Mouse (Mus musculus) heart, embryonic 12.5 days (tissue): Measurements from ENCODE around the gene Per3. TPM values are rescaled to one million over a fixed set of nuclear protein-coding genes. Genes with fewer than 3 reads are reported as not detected.
A peak's percentile ranks its signal among the peaks of the same experiment; 100 is the strongest.

ENCODE experiments used
- ATAC-seq: fragments of 200-750 bp; cut with Nextera tagmentation; 2 replicates; pipeline ENCODE4 v1.8.0; 2017; ENCODE audit warnings: moderate TSS enrichment, moderate library complexity; ENCODE audit not compliant: insufficient number of reproducible peaks, low FRiP score
- H3K27ac ChIP-seq: fragments of 300-500 bp; sonication (generic); 2 replicates; pipeline ENCODE4 v1.5.1; 2016; ENCODE audit warnings: mild to moderate bottlenecking, moderate library complexity; ENCODE audit not compliant: poor library complexity, severe bottlenecking
- H3K27me3 ChIP-seq: fragments of 300-500 bp; sonication (generic); replicated peaks from 2 replicates; pipeline ENCODE4 v1.6.1; 2016; ENCODE audit warnings: mild to moderate bottlenecking, moderate library complexity
- H3K36me3 ChIP-seq: fragments of 300-500 bp; sonication (generic); 2 replicates; pipeline ENCODE4 v1.6.1; 2016; ENCODE audit warnings: mild to moderate bottlenecking, moderate library complexity
- H3K4me1 ChIP-seq: fragments of 300-500 bp; sonication (generic); replicated peaks from 2 replicates; pipeline ENCODE4 v1.6.1; 2016; ENCODE audit warnings: mild to moderate bottlenecking
- H3K4me2 ChIP-seq: fragments of 300-500 bp; sonication (generic); 2 replicates; pipeline ENCODE4 v1.6.1; 2016; ENCODE audit warnings: mild to moderate bottlenecking, moderate library complexity
- H3K4me3 ChIP-seq: fragments of 300-500 bp; sonication (generic); 2 replicates; pipeline ENCODE4 v1.5.1; 2016; ENCODE audit warnings: mild to moderate bottlenecking
- H3K9ac ChIP-seq: fragments of 300-500 bp; sonication (generic); 2 replicates; pipeline ENCODE4 v1.6.1; 2016; ENCODE audit warnings: mild to moderate bottlenecking, moderate library complexity
- H3K9me3 ChIP-seq: fragments of 300-500 bp; sonication (generic); replicated peaks from 2 replicates; pipeline ENCODE4 v1.6.1; 2016; ENCODE audit warnings: mild to moderate bottlenecking, moderate library complexity
- WGBS: fragments of 180-500 bp; shearing (Covaris S2); methylation state at CpG from one replicate; pipeline ENCODE4 v1.1.7; 2016; 5-methylcytosine and 5-hydroxymethylcytosine counted together
- polyA plus RNA-seq: library from polyadenylated mRNA; unstranded; fragments of >200 nt; fragmentation: Nextera tagmentation; extraction: Ambion mirVana; gene quantifications from 2 replicates; pipeline ENCODE4 v1.2.1, GENCODE M21; 2016

Per3 gene
- polyA plus RNA-seq, 1 experiment from 2014 or later: 8.7 TPM

DNA sequence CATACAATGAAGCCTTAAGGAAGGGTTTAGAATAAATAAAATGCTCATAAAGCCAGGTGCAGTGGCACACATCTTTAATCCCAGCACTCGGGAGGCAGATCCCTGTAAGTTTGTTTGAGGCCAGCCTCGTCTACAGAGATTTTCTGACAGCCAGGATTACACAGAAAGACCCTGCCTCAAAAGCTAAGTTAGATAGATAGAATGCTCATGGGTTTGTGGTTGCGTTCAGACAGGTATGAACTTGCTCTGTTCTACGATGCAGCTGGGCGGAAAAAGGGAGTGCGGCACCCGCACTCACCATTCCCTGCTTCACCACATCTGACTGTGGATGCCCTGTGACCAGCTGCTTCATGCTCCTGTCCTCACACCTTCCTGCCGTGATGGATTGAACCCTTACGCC is 65.0 kb downstream of the Per3 start:
- Histone ChIP-seq H3K4me1 (no peaks in the 10 kb centered on the region), H3K36me3 (no peaks in the 10 kb centered on the region), H3K27ac (no peak overlapping the region), H3K4me2 (no peak overlapping the region), H3K9ac (no peak overlapping the region), H3K9me3 (no peaks in the 10 kb centered on the region; the same call in 1 of the 2 replicates), H3K27me3 (0 out of 2 replicates have a peak, but pooled peaks cover 6% of the 10 kb centered on the region), H3K4me3 (no peak overlapping the region)
- 73% methylated on average over 9 of the region's 9 CpGs for WGBS
- no peak for ATAC-seq

DNA sequence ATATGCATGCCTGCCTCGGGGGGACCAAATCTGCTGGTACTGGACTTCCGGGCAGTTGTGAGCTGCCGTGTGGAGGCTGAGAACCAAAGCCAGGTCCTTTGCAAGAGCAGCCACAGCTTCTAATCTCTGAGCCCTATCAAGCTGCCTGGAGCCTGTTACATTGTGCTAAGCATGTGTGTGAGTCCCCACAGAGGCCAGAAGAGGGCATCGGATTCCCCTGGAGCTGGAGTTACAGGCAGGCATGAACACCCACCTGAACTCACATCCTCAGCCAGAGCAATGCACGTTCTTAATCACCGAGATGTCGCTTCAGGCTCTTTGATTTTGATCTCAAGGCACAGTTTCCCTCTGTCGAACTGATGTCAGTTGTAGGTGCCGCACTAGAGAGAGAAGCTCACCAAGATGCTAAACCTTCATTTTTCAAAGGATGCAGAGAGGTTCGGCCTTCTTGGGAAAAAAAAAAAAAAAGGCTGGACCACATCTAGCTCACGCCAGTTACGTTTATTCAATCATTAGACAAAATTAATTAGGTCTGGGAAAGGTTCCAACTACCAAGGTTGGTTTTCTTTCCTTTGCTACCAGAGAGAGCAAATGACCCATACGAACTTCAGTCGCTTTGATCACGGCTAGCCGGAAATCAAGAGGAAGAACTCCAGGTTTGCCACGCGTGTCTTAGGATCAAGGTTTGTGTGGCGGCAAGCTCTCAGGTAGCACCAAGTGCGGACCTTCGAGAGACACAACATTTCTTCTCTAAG is 66.1 kb downstream of the Per3 start:
- WGBS: 84% methylated on average over 21 of the region's 21 CpGs
- Histone ChIP-seq H3K9me3 (no peaks in the 10 kb centered on the region; the same call in 1 of the 2 replicates), H3K27ac (no peak overlapping the region), H3K4me1 (no peaks in the 10 kb centered on the region), H3K36me3 (no peaks in the 10 kb centered on the region), H3K27me3 (0 out of 2 replicates have a peak, but pooled peaks cover 6% of the 10 kb centered on the region), H3K9ac (no peak overlapping the region), H3K4me2 (no peak overlapping the region), H3K4me3 (no peak overlapping the region)
- no peak for ATAC-seq

DNA sequence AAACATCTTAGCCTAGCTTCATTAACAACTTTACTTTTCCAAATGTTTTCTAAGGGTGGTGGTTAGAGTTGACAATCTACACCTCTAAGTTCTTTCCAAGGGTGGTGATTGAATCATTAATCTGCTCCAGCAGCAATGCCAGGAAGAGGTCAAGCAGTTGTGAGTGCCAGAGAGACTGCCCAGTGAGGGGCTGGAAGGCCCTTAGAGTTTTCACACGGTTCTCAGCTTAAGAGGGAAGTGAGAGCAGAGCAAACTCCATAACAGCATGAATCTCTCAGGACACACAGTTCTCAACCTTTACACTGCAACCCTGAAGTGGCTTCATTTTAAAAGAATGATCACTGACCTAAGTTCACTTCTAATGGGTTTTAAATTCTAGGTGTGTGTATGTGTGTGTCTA is 69.3 kb downstream of the Per3 start:
- Histone ChIP-seq H3K9ac (no peak overlapping the region), H3K36me3 (no peaks in the 10 kb centered on the region), H3K4me2 (no peak overlapping the region), H3K4me1 (no peaks in the 10 kb centered on the region), H3K4me3 (no peak overlapping the region), H3K27me3 (0 out of 2 replicates have a peak, but pooled peaks cover 6% of the 10 kb centered on the region), H3K9me3 (no peaks in the 10 kb centered on the region; the same call in 1 of the 2 replicates), H3K27ac (no peak overlapping the region)
- 23% methylated on average over 1 of the region's 1 CpGs for WGBS
- no peak for ATAC-seq

DNA sequence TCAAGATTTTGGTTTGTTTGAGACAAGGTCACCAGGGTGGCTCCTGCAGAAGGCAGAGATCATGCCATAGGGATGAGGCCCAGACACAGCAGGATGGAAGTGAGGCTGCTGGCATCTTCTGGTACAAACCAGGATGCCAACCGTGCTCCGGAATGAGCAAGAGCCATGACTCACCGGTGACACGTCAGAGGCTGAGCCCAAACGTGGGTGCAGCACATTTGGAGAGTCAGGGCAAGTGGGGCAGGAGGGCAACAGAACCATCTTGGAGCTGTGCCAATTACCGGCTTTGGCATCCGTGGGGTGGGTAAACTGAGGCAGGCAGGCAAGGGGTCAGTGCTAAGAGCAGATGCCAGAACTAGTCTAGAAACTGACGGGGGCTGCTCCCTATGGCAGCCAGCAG is 71.2 kb downstream of the Per3 start:
- Histone ChIP-seq H3K4me1 (no peaks in the 10 kb centered on the region), H3K4me2 (no peak overlapping the region), H3K27ac (no peak overlapping the region), H3K4me3 (no peak overlapping the region), H3K9ac (no peak overlapping the region), H3K27me3 (no peaks in the 10 kb centered on the region), H3K9me3 (no peaks in the 10 kb centered on the region; the same call in 1 of the 2 replicates), H3K36me3 (no peaks in the 10 kb centered on the region)
- 76% methylated on average over 8 of the region's 8 CpGs for WGBS
- ATAC-seq: no peak

DNA sequence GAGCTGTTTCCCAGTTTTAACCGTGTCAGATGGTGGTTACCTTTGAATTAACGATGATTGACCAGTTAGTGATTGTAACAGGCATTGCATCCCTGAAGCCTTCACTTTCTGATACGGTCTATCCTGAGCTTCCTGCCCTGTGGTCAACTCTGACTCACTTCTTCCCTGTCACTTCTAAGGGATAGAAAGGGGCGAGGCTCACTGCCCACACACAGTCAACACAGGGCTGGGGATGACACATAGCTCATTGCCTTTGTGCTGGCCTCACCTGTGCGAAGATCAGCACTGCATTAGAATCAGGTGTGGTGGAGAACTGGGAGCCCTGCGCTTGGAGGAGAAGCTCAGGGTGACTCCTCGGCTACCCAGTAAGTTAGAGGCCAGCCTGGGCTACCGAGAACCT is 75.5 kb downstream of the Per3 start:
- H3K9me3 ChIP-seq: no peaks in the 10 kb centered on the region

DNA sequence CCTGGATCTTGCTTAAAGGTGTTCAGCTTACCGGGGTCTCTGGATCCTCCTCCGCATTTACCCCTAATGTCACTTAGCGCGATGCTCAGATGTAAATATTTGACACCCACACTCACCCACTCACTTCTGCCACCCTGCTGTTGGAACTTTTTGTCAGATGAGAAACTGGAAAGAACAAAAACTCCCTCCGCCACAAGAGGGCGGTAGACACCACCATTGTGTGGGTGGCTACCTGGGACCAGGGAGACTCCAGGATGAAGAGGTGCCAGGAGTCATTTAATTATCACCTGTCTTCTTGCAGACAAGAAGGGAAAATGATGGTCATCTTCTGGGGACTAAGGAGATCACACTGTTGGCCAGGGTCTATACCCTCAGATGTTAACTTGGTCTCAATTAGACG is 77.9 kb downstream of the Per3 start:
- Histone ChIP-seq H3K4me3 (no peak overlapping the region), H3K4me2 (no peak overlapping the region), H3K27me3 (no peaks in the 10 kb centered on the region), H3K9me3 (no peaks in the 10 kb centered on the region), H3K4me1 (no peaks in the 10 kb centered on the region), H3K36me3 (no peaks in the 10 kb centered on the region), H3K9ac (no peak overlapping the region), H3K27ac (no peak overlapping the region)
- WGBS: 15% methylated on average over 7 of the region's 7 CpGs
- no peak for ATAC-seq

More for the DNA sequence above, 75.5 kb downstream of the Per3 start:
- no peak overlapping the region for H3K9ac ChIP-seq
- no peak for ATAC-seq
- H3K4me1 ChIP-seq: no peaks in the 10 kb centered on the region
- no peak overlapping the region for H3K4me2 ChIP-seq
- H3K27ac ChIP-seq: no peak overlapping the region
- H3K4me3 ChIP-seq: no peak overlapping the region
- H3K27me3 ChIP-seq: no peaks in the 10 kb centered on the region
- no peaks in the 10 kb centered on the region for H3K36me3 ChIP-seq
- WGBS: 79% methylated on average over 8 of the region's 8 CpGs

DNA sequence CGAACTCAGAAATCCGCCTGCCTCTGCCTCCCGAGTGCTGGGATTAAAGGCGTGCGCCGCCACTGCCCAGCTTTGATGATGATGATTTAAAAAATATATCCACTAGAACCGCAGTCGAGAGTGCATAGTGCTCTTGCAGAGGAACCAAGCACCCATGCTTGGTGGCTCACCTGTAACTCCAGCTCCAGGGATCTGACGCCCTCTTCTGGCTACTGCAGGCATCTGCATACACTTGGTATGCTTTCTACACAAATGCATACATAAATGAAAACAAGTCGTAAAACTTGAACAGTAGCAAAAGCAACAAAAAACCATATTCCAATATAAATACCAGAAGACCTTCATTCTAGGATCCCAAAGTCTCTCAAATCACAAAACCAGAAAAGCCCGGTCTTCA is 78.9 kb downstream of the Per3 start:
- H3K36me3 ChIP-seq: no peaks in the 10 kb centered on the region
- no peaks in the 10 kb centered on the region for H3K27me3 ChIP-seq
- H3K27ac ChIP-seq: no peak overlapping the region
- no peak overlapping the region for H3K9ac ChIP-seq
- H3K9me3 ChIP-seq: no peaks in the 10 kb centered on the region
- 60% methylated on average over 11 of the region's 11 CpGs for WGBS
- H3K4me2 ChIP-seq: no peak overlapping the region
- ATAC-seq: no peak
- H3K4me3 ChIP-seq: no peak overlapping the region
- no peaks in the 10 kb centered on the region for H3K4me1 ChIP-seq

DNA sequence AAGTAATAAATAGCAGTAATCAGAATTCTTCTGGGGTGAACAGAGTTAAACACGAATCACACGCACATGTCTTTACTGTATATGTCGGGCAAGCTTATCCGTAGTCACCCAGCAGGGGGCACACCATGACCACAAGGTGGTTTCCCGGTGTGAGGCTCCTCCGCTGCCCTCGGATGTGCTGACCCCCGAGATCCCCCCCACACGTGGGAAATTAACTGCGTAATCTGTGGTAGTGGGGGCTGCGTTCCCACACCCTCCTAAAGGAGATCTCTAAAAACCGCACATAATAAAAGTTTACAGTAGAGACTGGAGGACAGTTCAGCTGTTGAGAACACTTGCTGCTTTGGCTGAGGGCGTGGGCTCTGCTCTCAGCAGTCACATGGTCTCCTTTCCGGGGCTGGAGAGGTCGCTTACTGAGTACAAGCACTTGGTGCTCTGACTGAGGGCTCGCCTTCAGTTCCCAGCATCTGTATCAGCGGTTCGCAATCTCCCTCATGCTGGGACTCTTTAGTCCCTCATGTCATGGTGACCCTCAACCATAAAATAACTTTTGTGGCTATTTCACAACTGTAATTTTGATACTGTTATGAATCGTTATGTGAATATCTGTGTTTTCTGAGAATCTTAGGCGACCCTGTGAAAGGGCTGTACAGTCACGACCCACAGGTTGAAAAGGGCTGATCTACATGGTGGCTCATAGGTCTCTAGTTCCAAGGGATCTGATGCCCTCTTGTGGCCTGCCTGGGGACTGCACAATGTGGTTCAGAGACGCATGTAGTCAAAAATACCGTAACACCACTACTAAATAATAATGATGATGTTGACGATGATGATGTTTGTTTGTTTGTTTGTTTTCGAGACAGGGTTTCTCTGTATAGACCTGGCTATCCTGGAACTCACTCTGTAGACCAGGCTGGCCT is 79.6 kb downstream of the Per3 start:
- Histone ChIP-seq H3K9me3 (no peaks in the 10 kb centered on the region), H3K27ac (no peak overlapping the region), H3K27me3 (no peaks in the 10 kb centered on the region), H3K4me1 (no peaks in the 10 kb centered on the region), H3K9ac (no peak overlapping the region), H3K36me3 (no peaks in the 10 kb centered on the region), H3K4me2 (peak overlapping the region; percentile 61), H3K4me3 (peak overlapping the region; percentile 34)
- peak; percentile 51 for ATAC-seq
- 10% methylated on average over 25 of the region's 25 CpGs for WGBS

DNA sequence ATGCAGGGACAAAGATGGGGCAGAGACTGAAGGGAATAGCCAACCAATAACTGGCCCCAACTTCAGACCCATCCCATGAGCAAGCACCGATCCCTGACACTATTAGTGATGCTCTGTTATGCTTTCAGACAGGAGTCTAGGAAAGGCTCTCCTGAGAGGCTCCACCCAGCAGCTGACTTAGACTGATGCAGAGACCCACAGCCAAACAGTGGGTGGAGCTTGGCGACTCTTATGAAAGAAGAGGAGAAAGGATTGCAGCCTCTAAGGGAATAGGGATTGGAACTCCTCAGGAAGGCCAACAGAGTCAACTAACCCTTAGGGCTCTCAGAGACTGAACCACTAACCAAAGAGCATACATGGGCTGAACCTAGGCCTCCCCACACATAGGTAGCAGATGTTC is 80.8 kb downstream of the Per3 start:
- 58% methylated on average over 2 of the region's 2 CpGs for WGBS
- H3K27me3 ChIP-seq: no peaks in the 10 kb centered on the region
- no peak overlapping the region for H3K4me3 ChIP-seq
- H3K4me2 ChIP-seq: no peak overlapping the region
- no peak overlapping the region for H3K9ac ChIP-seq
- H3K27ac ChIP-seq: no peak overlapping the region
- no peaks in the 10 kb centered on the region for H3K36me3 ChIP-seq
- H3K4me1 ChIP-seq: 0 out of 2 replicates have a peak, but pooled peaks cover 2% of the 10 kb centered on the region
- ATAC-seq: no peak
- no peaks in the 10 kb centered on the region for H3K9me3 ChIP-seq

DNA sequence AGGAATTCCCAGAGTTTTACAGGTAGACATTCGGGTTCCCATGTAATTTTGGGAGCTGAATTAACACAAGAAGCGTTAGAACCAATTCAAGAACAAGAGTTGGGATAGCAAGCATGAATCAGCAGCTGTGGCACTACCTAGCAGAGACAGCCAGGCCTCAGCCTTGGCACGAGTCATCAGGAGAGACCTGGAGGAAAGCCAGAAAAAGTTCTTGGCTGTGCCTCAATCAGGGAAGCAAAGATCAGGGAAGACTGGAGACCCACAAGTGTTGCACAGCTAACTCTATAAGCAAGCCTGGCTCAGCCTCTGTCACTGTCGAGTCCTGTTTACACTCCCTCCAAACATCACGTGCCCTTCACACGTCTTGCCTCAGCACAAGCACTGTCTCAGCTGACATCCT is 82.2 kb downstream of the Per3 start:
- no peaks in the 10 kb centered on the region for H3K36me3 ChIP-seq
- H3K9ac ChIP-seq: no peak overlapping the region
- H3K27me3 ChIP-seq: no peaks in the 10 kb centered on the region
- 60% methylated on average over 6 of the region's 6 CpGs for WGBS
- no peak for ATAC-seq
- H3K4me3 ChIP-seq: no peak overlapping the region
- no peak overlapping the region for H3K4me2 ChIP-seq
- H3K9me3 ChIP-seq: no peaks in the 10 kb centered on the region
- H3K4me1 ChIP-seq: 0 out of 2 replicates have a peak, but pooled peaks cover 4% of the 10 kb centered on the region
- H3K27ac ChIP-seq: no peak overlapping the region

DNA sequence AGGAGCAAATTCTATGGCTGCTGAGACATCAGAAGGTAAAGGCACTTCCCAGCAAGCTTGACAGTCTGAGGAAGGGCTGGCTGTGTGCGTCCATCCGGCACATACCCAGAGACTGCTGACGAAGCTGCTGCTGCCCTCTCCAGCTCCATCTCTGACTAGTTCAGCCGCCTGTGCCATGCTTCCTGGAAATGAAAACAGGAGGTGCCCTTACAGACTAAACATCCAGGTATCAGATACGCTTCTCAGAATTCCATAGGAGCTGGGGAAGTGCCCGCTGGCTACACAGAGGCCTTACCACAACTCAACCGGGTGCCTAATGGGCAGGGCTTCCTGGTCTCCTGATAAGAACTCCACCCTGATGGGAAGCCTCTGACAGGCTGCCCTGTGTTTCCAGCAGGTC is 85.9 kb downstream of the Per3 start:
- Histone ChIP-seq H3K27me3 (no peaks in the 10 kb centered on the region), H3K4me3 (no peak overlapping the region), H3K4me2 (no peak overlapping the region), H3K36me3 (no peaks in the 10 kb centered on the region), H3K27ac (no peak overlapping the region), H3K9ac (no peak overlapping the region), H3K4me1 (0 out of 2 replicates have a peak, but pooled peaks cover 4% of the 10 kb centered on the region), H3K9me3 (no peaks in the 10 kb centered on the region)
- WGBS: 63% methylated on average over 7 of the region's 7 CpGs
- ATAC-seq: no peak
